Mouse (Mus musculus): ENCODE measurements around the gene Dcaf11.

The Dcaf11 gene

DNA sequence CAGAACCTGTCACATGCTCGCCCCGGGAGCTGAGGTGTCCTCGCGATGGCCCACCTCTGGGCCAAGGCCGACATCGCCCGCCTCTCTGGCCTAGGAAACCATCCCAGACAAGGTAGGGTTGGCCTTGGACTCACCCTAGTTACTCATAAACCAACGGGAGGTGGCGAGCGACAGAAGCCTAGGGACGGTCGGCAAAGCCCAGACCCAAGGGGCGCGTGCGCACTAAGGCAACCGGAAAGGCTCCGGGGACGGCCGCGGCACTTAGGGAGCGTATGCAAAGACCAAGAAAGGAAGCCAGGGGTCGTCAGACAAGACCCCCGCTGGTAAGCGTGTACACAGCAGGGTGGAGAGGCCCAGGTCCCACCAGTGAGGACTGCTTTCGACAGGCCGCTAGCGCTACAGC is at the start of gene Dcaf11:
TSS of gene Dcaf11 (plus strand) at position 208 of the 403 bp plus-strand sequence.
- DNase-seq (ENCODE audit: inconsistent age in 2 of 2, low spot score in 1 of 2) = peak; percentile 95 to 97

DNA sequence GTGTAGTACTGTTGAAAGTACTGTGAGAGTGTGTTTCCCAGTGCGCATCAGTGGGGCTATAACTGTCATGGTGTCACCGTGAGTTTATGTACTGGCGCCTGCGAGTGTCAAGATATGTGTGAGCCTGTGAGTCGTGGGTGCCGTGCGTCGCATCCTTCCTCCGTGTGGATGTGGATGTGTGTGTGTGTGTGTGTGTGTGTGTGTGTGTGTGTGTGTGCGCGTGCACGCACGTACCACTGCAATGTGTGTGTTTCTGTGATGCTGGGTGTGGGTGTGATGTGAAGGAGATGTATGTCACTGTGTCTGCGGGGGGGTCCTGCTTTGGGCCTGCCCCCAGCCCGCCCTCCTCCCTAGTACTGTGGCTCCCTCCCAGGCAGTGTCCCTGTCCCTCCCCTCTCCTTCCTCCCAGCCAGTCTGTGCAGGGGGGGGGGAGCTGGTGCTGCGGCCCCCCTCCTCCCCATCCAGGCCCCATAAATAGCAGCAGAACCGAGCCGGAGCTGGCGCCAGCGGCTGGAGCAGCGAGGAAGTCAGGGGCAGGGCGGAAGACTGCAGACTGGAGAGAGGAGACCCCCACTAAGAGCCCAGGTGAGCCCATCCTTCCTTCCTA is 49.6 kb upstream of the Dcaf11 start, which contains the start of gene Cpne6:
TSS of gene Cpne6 (plus strand) at position 321 of the 607 bp plus-strand sequence.
- DNase-seq (ENCODE audit: inconsistent age in 2 of 2, low spot score in 1 of 2) = no peak

DNA sequence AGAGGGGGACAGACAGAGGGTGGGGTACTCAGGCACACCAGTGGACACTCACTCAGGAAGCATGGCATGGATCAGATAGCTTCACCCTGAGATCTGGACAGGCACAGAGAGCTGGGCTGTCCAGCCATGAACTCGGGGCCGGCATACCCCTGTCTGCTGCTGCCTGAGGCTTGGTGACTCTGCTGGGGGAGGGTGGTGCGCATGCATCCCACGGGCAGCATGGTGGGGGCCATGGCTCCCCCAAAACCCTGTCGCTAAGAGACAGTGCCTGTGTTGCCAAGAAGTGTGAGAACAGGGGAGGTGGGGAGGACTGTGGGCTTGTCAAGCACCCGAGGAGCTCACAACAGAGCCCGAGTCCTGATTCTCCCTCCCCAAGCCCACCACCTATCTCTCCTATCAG is 48.8 kb upstream of the Dcaf11 start:
- DNase-seq (ENCODE audit: inconsistent age in 2 of 2, low spot score in 1 of 2) = no peak

GRCm38 (mm10) chr14:55513927-55514326 is 45.9 kb upstream of the Dcaf11 start:
- no peak for DNase-seq (ENCODE audit: inconsistent age in 2 of 2, low spot score in 1 of 2)

- DNase-seq (ENCODE audit: inconsistent age in 2 of 2, low spot score in 1 of 2) = no peak
Measured at GRCm38 (mm10) chr14:55515846-55516245, 44.0 kb upstream of the Dcaf11 start.

DNA sequence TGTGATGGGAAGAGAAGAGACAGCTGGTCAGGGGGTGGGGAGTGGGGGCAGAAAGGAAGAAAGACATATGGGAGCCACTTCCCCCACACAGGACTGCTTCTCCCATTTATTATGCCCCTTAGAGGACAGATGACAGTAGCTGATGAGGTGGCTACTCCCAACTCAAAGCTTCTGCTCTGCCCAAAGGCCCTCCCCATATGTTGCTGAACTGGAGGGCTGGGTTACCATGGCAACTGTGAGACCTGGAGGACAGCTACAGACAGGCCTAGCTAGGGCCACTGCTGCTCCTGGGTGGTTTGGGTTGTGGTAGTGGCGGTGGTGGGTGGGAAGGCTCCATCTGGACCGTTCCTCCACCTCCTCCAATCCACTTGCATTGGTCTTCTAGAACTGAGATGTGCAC is 40.9 kb upstream of the Dcaf11 start:
- no peak for DNase-seq (ENCODE audit: inconsistent age in 2 of 2, low spot score in 1 of 2)

- DNase-seq (ENCODE audit: inconsistent age in 2 of 2, low spot score in 1 of 2) = no peak
Measured at GRCm38 (mm10) chr14:55519604-55520003, 40.2 kb upstream of the Dcaf11 start.

GRCm38 (mm10) chr14:55520451-55521361 is 39.1 kb upstream of the Dcaf11 start:
- peak; percentile 22 to 62 for DNase-seq (ENCODE audit: inconsistent age in 2 of 2, low spot score in 1 of 2)

- DNase-seq (ENCODE audit: inconsistent age in 2 of 2, low spot score in 1 of 2) = no peak
Measured at GRCm38 (mm10) chr14:55524062-55524461, 35.7 kb upstream of the Dcaf11 start.

- DNase-seq (ENCODE audit: inconsistent age in 2 of 2, low spot score in 1 of 2) = no peak
Measured at GRCm38 (mm10) chr14:55524785-55525184, 35.0 kb upstream of the Dcaf11 start, which contains the start of gene Nrl. TSS of gene Nrl (minus strand) at chr14:55524981.

GRCm38 (mm10) chr14:55526674-55527073 is 33.1 kb upstream of the Dcaf11 start:
- DNase-seq (ENCODE audit: inconsistent age in 2 of 2, low spot score in 1 of 2) = no peak

GRCm38 (mm10) chr14:55527940-55528339 is 31.9 kb upstream of the Dcaf11 start:
- DNase-seq (ENCODE audit: inconsistent age in 2 of 2, low spot score in 1 of 2) = peak in 1 of 2 experiments; percentile 63

DNA sequence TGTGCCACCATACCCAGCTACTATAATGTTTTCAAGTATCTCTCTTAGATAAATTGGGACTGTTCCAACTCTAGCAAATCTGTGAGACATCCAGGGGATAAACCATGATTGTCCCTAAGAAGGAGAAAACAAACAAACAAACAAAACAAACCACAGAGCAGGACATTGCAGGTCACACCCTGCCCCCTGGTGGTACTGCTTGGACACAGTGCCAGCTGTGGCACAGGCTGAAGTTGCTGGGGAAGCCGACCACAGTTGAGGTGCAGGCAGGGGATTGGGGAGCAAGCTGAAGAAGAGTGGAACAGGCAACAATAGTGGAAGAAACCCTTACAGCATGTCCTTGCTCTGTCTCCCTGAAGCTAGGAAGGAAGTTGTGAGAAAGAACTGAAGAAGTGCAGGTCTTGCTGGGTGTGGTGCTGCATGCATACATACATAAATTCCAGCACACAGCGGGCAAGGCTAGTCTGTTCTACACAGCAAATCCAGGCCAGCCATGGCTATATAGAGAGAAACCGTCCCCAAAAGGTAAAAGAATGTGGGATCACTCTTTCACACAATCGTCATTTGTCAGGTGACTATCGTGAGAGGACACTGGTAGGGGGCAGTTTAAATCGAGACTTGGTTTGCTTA is 23.6 kb upstream of the Dcaf11 start:
- DNase-seq (ENCODE audit: inconsistent age in 2 of 2, low spot score in 1 of 2) = peak in 1 of 2 experiments; percentile 73

- DNase-seq (ENCODE audit: inconsistent age in 2 of 2, low spot score in 1 of 2) = peak; percentile 94 to 97
Measured at GRCm38 (mm10) chr14:55540067-55540786, 19.6 kb upstream of the Dcaf11 start, which contains the start of gene Pck2. TSS of gene Pck2 (plus strand) at chr14:55540266.

DNA sequence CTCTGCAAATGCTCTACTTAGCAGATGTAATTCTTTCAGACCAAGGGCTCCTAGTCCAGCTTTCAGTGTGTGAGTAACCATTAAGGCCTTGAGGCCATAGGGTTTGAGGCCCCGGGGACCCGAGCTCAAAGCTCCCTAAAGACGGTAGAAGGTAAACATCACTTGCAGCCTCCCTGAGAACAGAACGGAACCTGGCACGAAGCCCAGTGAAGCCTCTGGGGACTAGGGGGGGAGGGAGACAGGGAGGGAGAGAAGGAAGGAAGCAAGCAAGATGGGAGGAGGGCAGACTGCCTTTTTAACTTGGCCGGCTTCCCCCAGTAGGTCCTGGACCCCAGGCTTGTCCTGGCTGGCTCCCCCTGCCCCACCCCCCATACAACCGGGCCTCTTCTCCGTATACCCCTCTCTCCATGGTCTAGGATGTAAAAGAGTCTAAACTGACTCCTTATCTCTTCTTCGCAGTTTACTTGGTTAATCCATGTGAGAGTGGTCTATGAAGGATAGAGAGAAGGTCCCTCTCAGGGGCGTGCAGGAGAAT is 19.0 kb upstream of the Dcaf11 start:
- peak; percentile 79 to 93 for DNase-seq (ENCODE audit: inconsistent age in 2 of 2, low spot score in 1 of 2)

DNA sequence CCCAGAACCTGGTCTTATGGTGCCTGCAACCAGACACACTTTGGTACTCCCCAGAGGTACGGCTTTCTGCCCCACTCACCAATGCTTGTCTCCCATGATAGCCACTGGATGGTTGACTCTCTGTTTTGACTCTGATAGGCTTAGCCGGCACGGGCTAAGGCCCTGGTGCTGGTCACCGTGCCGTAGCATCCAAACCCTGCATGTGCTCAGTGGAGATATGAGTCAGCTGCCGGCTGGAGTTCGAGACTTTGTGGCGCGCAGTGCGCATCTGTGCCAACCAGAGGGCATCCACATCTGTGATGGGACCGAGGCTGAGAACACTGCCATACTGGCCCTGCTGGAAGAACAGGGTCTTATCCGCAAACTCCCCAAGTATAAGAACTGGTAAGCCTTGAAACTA is 17.5 kb upstream of the Dcaf11 start:
- no peak for DNase-seq (ENCODE audit: inconsistent age in 2 of 2, low spot score in 1 of 2)

DNA sequence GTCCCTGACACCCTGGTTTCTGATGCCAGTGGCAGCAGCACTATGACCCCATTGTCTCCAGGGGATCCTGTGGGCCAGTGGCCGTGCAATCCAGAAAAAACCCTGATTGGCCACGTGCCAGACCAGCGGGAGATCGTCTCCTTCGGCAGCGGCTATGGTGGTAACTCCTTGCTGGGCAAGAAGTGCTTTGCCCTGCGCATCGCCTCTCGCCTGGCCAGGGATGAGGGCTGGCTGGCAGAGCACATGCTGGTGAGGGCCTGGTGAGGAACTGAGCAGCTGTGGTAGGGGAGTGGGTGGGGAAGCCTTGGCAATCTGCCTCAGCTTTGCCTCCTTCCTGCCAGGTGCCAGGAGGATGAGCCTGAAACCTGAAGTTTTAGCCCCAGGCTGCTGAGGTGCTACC is 15.5 kb upstream of the Dcaf11 start:
- peak in 1 of 2 experiments; percentile 30 for DNase-seq (ENCODE audit: inconsistent age in 2 of 2, low spot score in 1 of 2)

DNA sequence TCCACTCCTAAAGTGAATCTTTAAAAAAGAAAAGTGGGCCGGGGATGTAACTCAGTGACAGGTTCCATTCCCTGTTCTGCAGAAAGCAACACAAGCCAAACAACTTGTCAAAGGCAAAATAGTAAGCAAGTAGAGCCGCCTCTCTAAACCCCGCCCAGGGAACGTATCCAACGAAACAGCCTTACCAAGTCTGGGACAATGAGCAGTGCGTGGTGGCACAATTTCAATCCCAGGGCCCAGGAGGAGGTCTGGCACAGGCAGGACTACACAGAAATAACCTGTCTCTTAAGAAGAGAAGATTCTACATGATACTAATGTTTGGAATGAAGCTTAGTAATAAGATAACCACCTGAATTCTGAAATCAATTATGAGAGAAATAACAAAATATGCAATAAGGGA is 9.6 kb upstream of the Dcaf11 start:
- DNase-seq (ENCODE audit: inconsistent age in 2 of 2, low spot score in 1 of 2) = no peak

DNA sequence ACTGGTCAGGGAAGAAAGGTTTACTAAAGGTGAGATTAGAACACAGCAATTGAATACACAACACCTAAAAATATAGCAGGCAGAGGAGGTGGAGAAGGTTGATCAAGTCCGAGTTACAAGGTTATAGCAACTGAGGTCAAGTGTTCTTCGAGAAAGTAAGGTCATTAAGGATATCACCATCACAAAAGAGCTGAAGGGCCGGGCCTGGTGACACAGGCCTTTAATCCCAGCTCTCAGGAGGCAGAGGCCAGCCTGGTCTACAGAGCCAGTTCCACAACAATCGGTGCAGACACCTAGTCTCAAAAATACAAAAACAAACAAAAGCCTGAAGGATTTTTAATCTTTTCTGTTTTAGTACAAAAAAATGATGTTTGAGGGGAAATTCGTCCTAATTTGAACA is 8.5 kb upstream of the Dcaf11 start:
- DNase-seq (ENCODE audit: inconsistent age in 2 of 2, low spot score in 1 of 2) = no peak

DNA sequence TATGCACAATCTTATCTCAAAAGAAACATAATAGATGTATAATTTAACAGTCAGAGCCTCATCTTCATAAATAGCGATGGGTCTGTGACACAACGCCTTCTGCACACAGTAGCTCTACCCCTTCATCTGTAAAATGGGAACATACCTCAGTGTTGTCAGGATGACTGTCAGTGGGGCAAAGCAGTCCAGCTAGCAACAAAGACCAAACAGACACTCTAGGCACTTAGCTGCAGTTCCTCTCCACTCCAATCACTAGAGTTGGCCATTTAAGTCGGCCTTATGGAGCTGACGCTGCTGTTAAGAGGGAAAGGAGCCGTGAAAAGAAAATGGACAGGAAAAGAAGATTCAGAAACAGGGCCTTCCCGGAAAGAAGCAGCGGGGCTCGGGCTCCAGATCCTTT is 8.0 kb upstream of the Dcaf11 start:
- DNase-seq (ENCODE audit: inconsistent age in 2 of 2, low spot score in 1 of 2) = no peak

GRCm38 (mm10) chr14:55554635-55555034 is 5.2 kb upstream of the Dcaf11 start:
- no peak for DNase-seq (ENCODE audit: inconsistent age in 2 of 2, low spot score in 1 of 2)
